Mouse (Mus musculus): Measurements from ENCODE around the gene Dkc1. TPM values are rescaled to one million over a fixed set of nuclear protein-coding genes. Genes with fewer than 3 reads are reported as not detected.

Gene Dkc1
- polyA plus RNA-seq (2011; ENCODE audit: insufficient read length, low read depth, missing spikeins): 61.0 and 75.8 TPM in 2 replicates

- TF ChIP-seq POLR2A (IDR thresholded peaks at IDR 0.05; ENCODE audit: low read depth, low read length) (peak; percentile 76), CTCF (IDR thresholded peaks at IDR 0.05; ENCODE audit: borderline replicate concordance, insufficient read depth, low read length) (no peak)
- Histone ChIP-seq H3K27ac (ENCODE audit: insufficient read depth, low read length) (no peak within 1 kb of the TSS), H3K4me1 (ENCODE audit: control insufficient read depth, insufficient read depth, low read length) (no peaks in the 10 kb centered on the region), H3K4me3 (ENCODE audit: insufficient read depth, low read length) (peak within 1 kb of the TSS; percentile 85)
Observed at GRCm38 (mm10) chrX:75095369-75096162, at the start of gene Dkc1. Gene Dkc1 (plus strand): TSS chrX:75095854.

- TF ChIP-seq POLR2A (IDR thresholded peaks at IDR 0.05; ENCODE audit: low read depth, low read length): no peak
- no peak for TF ChIP-seq CTCF (IDR thresholded peaks at IDR 0.05; ENCODE audit: borderline replicate concordance, insufficient read depth, low read length)
- no peak overlapping the region for H3K4me3 ChIP-seq (ENCODE audit: insufficient read depth, low read length)
- no peak overlapping the region for H3K27ac ChIP-seq (ENCODE audit: insufficient read depth, low read length)
- no peaks in the 10 kb centered on the region for H3K4me1 ChIP-seq (ENCODE audit: control insufficient read depth, insufficient read depth, low read length)
Observed at GRCm38 (mm10) chrX:75045931-75046330, 49.7 kb upstream of the Dkc1 start.

GRCm38 (mm10) chrX:75046921-75047635 lies 48.6 kb upstream of the Dkc1 start:
- Histone ChIP-seq H3K27ac (ENCODE audit: insufficient read depth, low read length) (no peak overlapping the region; the same call in 1 of the 2 replicates), H3K4me3 (ENCODE audit: insufficient read depth, low read length) (no peak overlapping the region), H3K4me1 (ENCODE audit: control insufficient read depth, insufficient read depth, low read length) (no peaks in the 10 kb centered on the region)
- TF ChIP-seq POLR2A (IDR thresholded peaks at IDR 0.05; ENCODE audit: low read depth, low read length) (no peak), CTCF (IDR thresholded peaks at IDR 0.05; ENCODE audit: borderline replicate concordance, insufficient read depth, low read length) (no peak)

- H3K4me3 ChIP-seq (ENCODE audit: insufficient read depth, low read length): no peak overlapping the region
- no peak overlapping the region for H3K27ac ChIP-seq (ENCODE audit: insufficient read depth, low read length)
- TF ChIP-seq CTCF (IDR thresholded peaks at IDR 0.05; ENCODE audit: borderline replicate concordance, insufficient read depth, low read length) (no peak), POLR2A (IDR thresholded peaks at IDR 0.05; ENCODE audit: low read depth, low read length) (no peak)
- H3K4me1 ChIP-seq (ENCODE audit: control insufficient read depth, insufficient read depth, low read length): no peaks in the 10 kb centered on the region
Observed at GRCm38 (mm10) chrX:75056120-75056775, 39.4 kb upstream of the Dkc1 start.

GRCm38 (mm10) chrX:75082351-75082750 lies 13.3 kb upstream of the Dkc1 start:
- Histone ChIP-seq H3K4me1 (ENCODE audit: control insufficient read depth, insufficient read depth, low read length) (no peaks in the 10 kb centered on the region), H3K4me3 (ENCODE audit: insufficient read depth, low read length) (no peak overlapping the region), H3K27ac (ENCODE audit: insufficient read depth, low read length) (no peak overlapping the region)
- TF ChIP-seq POLR2A (IDR thresholded peaks at IDR 0.05; ENCODE audit: low read depth, low read length): no peak
- no peak for TF ChIP-seq CTCF (IDR thresholded peaks at IDR 0.05; ENCODE audit: borderline replicate concordance, insufficient read depth, low read length)

- Histone ChIP-seq H3K27ac (ENCODE audit: insufficient read depth, low read length) (no peak overlapping the region), H3K4me1 (ENCODE audit: control insufficient read depth, insufficient read depth, low read length) (no peaks in the 10 kb centered on the region), H3K4me3 (ENCODE audit: insufficient read depth, low read length) (peak overlapping the region; percentile 59)
- TF ChIP-seq CTCF (IDR thresholded peaks at IDR 0.05; ENCODE audit: borderline replicate concordance, insufficient read depth, low read length) (no peak), POLR2A (IDR thresholded peaks at IDR 0.05; ENCODE audit: low read depth, low read length) (no peak)
Observed at GRCm38 (mm10) chrX:75083982-75084773, 11.5 kb upstream of the Dkc1 start.

GRCm38 (mm10) chrX:75084774-75085508 lies 10.7 kb upstream of the Dkc1 start, which contains the start of gene Gab3:
Gene Gab3 (minus strand): TSS chrX:75085458.
- no peak within 1 kb of the TSS for H3K27ac ChIP-seq (ENCODE audit: insufficient read depth, low read length)

GRCm38 (mm10) chrX:75085654-75086053 lies 10.0 kb upstream of the Dkc1 start:
- no peak for TF ChIP-seq CTCF (IDR thresholded peaks at IDR 0.05; ENCODE audit: borderline replicate concordance, insufficient read depth, low read length)
- TF ChIP-seq POLR2A (IDR thresholded peaks at IDR 0.05; ENCODE audit: low read depth, low read length): no peak
- H3K4me1 ChIP-seq (ENCODE audit: control insufficient read depth, insufficient read depth, low read length): no peaks in the 10 kb centered on the region
- H3K27ac ChIP-seq (ENCODE audit: insufficient read depth, low read length): no peak overlapping the region
- H3K4me3 ChIP-seq (ENCODE audit: insufficient read depth, low read length): no peak overlapping the region

More at GRCm38 (mm10) chrX:75084774-75085508, 10.7 kb upstream of the Dkc1 start, which contains the start of gene Gab3:
- no peak for TF ChIP-seq CTCF (IDR thresholded peaks at IDR 0.05; ENCODE audit: borderline replicate concordance, insufficient read depth, low read length)
- TF ChIP-seq POLR2A (IDR thresholded peaks at IDR 0.05; ENCODE audit: low read depth, low read length): no peak
- no peaks in the 10 kb centered on the region for H3K4me1 ChIP-seq (ENCODE audit: control insufficient read depth, insufficient read depth, low read length)
- H3K4me3 ChIP-seq (ENCODE audit: insufficient read depth, low read length): peak within 1 kb of the TSS; percentile 59
